Mouse (Mus musculus) adrenal gland, adult 18-20 months (tissue): ENCODE results near the gene Ccdc59. TPM values are rescaled to one million over a fixed set of nuclear protein-coding genes. Genes with fewer than 3 reads are reported as not detected.

Experiments used
- DNase-seq, 2 experiments: peaks; one replicate each; pipeline ENCODE4 v3.0.0; 2021 to 2022; ENCODE audit warnings: low spot score in 2 of 2
- long read RNA-seq, 2 experiments: library from polyadenylated mRNA; stranded (forward); transcript quantifications; one replicate each; pipeline ENCODE4 v2.0.0; 2021
- total RNA-seq, 2 experiments: library from RNA; stranded (reverse); gene quantifications; 1 replicate in 1 of 2; 2 replicates in 1 of 2; pipeline ENCODE4 v1.2.3; 2021

Ccdc59 gene
- total RNA-seq, result 10 to 100 TPM; 20.3 to 21.0 TPM
- long read RNA-seq, experiment 1, transcript Ccdc59-201 (4 exons, 1,813 nt), result major isoform, 8 of 8 reads
- long read RNA-seq, experiment 1, partial matches to known transcripts, result 0 of 8 reads
- long read RNA-seq, experiment 1, other reads (novel, unspliced or antisense), result 0 of 8 reads
- long read RNA-seq, experiment 2, full-length matches to known transcripts, result 36 of 39 reads
- long read RNA-seq, experiment 2, partial matches to known transcripts, result 3 of 39 reads
- long read RNA-seq, experiment 2, other reads (novel, unspliced or antisense), result 0 of 39 reads

GRCm38 (mm10) chr10:105840928-105841888, at the start of gene Ccdc59, which contains the start of gene Mettl25:
Gene Ccdc59, plus strand, starts transcription at chr10:105841067.
Gene Mettl25, minus strand, starts transcription at chr10:105841380.
- DNase-seq, result peak; percentile 95 to 96

DNA sequence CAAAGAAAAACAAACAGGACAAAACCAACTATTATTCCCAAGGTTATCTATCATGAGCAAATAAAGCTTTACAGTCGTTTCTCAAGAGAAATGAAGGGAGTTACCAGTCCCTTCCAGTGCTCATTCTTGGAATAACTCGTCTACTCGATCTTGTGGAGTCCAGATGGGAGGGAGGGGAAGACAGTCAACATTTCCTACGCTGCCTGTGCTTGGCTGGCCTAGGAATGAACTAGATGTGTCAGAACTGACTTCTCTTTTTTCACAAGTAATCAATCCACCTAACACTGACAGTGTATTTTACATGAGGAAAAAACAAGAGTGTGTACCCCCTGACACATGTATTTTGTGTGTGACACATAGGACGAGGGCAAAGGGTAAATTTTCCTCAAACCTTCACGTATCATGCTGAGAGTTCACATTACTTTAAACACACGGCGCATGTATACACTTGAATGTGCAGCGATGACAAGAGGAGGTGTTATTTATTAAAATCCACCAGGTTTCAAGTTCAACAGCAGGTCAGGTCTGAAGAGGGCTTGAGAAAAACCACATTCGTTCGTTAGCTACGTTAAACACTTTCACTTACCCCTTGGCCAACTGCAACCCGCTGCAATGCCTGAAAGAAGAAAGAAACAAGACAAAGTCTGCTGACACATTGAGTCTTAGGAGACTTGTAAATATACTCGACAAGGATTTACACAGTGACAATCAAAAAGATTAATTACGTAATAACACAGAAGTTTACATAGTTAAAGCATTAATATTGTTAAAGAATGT, 46.9 kb upstream of the Ccdc59 start:
- no peak for DNase-seq

DNA sequence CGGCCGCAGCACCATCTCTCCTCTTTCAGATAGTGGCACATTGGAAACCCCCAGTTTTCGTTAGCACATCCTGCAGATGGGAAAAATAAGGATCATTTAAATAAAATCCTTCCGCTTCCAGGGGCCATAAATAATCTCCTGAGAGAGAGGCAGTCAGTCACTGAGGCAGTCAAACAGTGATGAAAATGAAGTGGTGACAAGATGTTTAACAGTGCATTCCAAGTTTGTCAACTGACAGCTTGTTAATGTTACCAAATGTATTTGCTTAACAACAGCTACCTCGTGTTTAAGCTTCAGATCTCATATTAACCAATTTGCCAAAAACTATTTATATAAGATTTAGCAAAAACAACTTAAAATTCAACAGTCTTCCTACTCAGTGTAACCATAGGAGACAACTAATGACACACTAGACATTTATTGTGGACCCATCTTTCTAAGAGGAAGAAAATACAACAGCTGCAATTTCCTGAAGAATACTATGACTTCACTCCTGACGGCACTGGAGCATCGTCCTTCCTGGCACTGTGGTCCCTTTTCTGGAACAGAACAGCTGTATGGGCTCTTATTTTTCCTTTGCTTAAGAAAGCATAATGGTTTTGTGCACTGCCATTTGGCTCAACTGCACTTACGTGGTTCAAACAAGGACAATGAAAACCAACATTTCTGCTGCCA, 43.5 kb upstream of the Ccdc59 start:
- DNase-seq, result no peak

- no peak for DNase-seq
These were observed 39.7 kb upstream of the Ccdc59 start for GRCm38 (mm10) chr10:105801147-105801546.

- DNase-seq, result no peak
These were observed 38.7 kb upstream of the Ccdc59 start for GRCm38 (mm10) chr10:105802132-105802531.

DNA sequence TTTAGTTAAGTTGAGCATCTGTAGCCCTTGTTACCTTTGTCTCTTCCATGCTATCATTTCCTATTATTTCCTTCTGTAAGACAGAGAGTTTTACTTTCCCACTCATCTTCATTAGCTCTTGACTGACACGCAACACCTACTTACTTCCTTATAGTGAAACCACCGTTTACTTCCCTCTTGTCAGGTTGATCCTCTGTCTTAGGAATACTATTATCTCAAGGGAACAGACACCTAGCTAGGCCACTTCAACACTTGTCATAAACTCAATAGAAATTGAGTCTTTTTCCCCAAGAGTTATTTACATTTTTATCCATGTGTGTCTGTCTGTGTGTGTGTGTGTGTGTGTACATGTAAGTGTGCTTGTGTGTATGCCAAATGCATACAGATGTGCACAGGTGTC, 37.4 kb upstream of the Ccdc59 start:
- no peak for DNase-seq

GRCm38 (mm10) chr10:105806259-105807010, 34.4 kb upstream of the Ccdc59 start:
- DNase-seq, result no peak

DNA sequence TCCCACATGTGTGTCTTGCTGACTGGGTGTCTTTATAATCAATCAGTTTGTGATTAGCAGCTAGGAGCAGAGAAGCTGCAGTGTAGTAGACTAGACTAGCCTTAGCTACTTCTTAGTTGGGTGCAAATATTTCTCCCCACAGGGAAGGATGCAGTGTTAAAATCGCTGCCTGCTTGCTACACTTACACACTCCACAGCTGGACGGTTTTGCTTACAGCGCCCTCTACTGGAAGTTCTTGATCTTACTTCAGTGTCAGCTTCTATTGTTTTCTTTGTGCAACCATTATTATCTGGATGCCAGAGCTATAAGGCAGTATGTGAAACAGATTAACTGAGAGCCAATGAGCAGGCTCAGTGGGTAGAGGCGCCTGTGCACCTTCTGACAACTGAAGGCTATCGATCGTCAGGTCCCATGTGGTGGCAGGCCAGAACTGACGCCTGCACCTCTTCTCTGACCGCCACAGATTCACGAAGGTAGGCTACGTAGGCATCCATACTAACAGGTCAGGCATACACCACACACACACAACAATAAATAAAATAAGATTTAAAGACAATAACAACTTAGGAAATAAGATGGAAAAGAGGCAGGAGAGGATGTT, 6.1 kb upstream of the Ccdc59 start:
- peak in 1 of 2 experiments; percentile 7 for DNase-seq

- no peak for DNase-seq
These were observed 1.7 kb downstream of the Ccdc59 start for GRCm38 (mm10) chr10:105842574-105842973.

DNA sequence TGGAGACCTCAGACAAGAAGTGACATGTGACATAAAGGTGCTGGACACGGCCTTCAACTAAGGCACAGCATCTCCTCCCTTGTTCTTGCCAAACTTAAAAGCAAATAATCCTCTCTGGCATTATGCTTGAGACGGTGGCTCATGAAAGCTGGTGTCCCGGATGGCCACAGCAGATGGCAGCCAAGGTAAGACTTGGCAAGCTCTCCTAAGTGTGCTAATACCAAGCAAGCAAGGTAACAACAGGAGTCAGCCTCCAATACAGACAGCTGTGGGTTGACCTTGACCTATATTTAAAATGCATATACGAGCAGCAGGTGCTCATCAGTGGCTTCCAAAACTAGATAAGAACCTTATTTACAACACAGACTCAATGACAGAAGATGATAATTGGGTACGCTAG, 9.4 kb downstream of the Ccdc59 start:
- no peak for DNase-seq

GRCm38 (mm10) chr10:105851136-105851535, 10.3 kb downstream of the Ccdc59 start:
- DNase-seq, result no peak

DNA sequence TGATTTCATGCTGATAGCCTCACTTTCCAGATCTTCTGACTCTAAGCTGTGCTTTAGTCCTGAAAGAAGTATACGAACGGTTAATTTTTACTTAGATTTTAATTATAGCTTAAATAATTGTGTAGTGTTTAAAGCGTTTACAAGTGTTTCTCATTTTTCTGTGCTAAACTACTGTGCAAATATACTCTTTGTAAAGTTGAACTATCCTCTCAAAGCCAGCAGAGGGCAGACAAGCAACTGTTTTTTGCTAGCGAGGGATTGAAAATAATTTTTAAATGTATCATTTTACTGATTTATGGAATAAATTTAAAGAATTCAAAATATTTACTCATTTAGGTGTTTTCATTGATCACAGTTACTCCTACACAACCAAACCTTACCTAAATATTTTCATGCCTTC, 26.4 kb downstream of the Ccdc59 start:
- no peak for DNase-seq

Other genes starting within 250 kb of the Ccdc59 start
- 1 to 10 TPM; 5.1 to 6.2 TPM for gene Mettl25, start 313 bp downstream of the Ccdc59 start, total RNA-seq